Mouse (Mus musculus) cerebellum, adult 11 months (tissue): ENCODE results near the gene Tomm7.
A peak's percentile ranks its signal among the peaks of the same experiment; 100 is the strongest.
"Not testable (repeated sequence)": the region's sequence is repeated elsewhere in the genome, so short reads cannot be mapped to it uniquely, and the experiment has no call there.

Experiments used
- DNase-seq: peaks from one replicate; pipeline ENCODE4 v3.0.0; 2022

The Tomm7 gene

DNA sequence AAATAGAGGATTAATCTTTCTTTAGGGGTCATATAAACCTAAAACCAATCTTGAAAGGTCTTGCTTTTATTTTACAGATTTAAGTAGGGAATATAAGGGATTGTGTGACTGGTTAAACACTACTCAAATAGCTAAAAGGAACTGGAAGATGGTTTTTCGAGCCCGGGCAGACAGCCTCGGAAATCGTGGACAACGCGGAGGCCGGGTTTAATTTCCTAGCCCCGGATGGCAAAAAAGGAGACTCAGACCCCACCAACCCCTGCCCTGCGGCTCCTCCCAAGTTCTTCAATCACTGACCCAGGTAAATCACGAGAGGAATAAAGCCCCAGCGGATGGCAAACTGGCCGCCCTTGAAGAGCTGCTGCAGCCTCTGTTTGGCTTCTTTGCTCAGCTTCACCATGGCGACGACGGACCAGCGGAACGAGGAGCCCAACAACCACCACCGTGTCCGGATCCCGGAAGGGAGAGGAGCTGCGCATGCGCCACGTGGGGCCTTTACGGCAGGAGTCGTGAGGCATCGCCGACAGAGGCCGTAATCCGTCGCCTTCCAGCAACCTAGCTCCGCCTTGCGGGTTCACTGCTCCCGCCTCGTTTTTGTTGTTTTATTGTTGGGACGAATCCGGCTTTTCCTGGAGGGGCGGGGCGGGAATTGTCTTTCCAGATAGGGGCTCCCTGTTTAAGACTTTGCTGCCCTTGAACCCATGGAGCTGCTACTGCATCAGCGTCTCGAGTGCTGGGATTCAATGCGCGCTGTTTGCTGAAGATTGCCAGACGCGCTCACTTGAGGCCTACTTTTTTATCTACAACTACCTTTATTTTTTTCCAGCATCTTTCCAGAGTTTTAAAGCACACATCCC lies at the start of gene Tomm7:
Tomm7 (minus strand) TSS at position 488 of the 857 bp plus-strand sequence.
- DNase-seq = peak; percentile 95

DNA sequence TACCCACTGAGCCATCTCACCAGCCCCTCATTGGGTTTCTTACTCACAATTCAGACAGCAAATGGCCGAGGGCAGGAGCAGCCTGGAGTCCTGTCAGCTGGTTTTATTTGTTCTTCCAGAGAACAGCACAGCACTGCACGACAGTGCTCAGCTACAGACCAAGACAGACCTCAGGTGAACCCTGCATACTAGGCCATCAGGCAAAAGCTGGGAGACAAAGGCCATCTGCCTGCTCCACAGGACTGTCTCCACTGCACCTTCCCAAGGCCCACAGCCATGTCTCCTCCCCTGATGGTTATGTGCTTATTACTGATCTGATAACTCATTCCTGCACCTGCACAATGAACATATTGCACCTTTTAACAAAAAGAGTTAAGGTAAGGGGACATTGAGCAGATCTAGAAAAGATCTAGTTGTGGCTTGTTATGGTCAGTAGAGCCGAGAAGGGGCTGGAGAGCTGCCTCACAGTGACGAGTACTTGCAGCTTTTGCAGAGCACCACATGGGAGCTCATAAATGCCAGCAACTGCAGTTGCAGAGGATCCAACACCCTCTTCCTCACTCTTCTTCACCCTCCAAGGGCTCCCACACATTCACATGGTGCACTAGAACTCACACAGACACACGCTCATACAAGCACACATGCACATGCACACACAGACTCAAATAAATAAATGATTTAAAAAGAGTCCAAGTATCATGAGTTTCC lies 49.3 kb upstream of the Tomm7 start:
- DNase-seq = peak; percentile 9

DNA sequence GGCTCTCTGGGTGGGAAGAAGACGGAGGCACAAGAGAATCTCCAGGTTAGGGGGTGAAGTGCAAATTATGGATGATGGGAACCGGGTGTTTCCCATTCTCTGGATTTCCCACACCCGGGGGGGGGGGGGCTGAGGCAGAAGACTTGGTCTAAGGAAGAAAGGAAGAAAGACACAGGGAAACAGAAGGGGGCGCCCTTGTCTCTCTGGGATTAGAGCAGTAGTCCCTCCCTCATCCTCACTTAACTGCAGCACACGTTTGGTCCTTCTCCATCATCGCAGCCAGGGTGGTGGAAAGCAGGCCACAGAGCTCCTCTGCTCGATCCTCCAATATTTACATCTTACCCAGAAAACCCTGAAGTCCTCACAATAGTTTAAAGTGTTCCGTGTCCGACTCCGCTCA lies 46.8 kb upstream of the Tomm7 start:
- peak; percentile 24 for DNase-seq

DNA sequence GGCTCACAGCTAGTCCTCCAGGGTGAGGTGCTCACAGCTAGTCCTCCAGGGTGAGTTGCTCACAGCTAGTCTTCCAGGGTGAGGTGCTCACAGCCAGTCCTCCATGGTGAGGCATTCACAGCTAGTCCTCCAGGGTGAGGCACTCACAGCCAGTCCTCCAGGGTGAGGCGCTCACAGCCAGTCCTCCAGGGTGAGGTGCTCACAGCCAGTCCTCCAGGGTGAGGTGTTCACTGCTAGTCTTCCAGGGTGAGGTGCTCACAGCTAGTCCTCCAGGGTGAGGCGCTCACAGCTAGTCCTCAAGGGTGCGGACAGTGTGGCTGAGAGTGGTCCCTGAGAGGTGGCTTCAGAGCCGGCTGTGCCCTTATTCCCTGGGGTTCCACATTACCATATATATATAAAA lies 45.5 kb upstream of the Tomm7 start:
- no peak for DNase-seq

DNA sequence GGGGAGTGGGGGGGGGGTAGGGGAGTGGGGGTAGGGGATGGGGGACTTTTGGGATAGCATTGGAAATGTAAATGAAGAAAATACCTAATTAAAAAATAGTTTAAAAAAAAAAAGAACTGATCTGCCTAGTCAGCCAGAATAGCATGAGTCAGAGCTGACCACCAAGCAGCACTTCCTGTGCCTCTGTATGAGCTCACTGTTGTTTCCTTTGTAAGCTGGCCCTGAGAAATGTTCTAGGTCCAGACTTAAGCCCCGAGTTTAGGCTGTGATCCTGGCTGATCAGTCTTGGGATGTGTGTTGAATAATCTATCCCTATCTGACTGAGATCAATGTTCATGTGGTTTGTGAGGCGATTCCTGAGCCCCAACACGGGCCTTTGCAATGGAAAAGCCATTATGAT lies 43.1 kb upstream of the Tomm7 start:
- DNase-seq = no peak

DNA sequence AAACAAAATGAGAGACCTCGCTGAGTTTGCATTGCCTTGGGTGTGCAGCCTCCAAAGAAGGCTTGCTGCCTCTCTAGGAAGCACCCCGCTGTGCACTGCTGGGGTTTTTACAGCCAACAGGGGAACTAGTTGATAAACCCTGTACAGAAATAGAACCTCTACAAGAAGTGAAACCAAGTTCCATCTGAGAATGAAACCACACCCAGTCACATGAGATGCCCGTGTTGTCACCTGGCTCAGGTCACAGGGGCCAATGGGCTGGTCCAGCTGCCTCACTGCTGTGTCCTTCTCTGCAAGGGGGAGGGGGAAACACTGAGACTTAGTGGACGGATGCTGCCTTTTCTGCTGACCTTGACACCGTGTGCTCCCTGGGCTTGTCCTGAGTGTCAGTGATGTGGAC lies 30.5 kb upstream of the Tomm7 start:
- DNase-seq = no peak

DNA sequence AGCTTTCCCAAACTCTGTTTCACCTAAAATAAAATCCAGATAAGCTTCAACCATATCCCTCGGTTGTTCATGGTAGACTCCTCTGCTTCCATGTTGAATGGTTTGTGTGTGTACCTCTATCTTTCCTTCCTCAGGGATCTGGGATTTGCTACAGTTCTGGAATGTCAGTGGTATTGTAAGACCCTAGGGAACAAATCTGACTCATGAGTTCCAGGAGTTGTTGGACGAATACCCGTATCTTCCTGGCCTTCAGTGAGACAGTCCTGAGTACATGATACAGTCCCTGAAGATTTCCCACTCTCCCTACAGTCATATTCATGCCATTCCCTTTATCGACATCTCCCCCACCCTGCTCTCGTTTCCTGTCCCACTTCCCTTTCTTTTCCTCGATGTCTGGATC lies 28.6 kb upstream of the Tomm7 start:
- DNase-seq = no peak

DNA sequence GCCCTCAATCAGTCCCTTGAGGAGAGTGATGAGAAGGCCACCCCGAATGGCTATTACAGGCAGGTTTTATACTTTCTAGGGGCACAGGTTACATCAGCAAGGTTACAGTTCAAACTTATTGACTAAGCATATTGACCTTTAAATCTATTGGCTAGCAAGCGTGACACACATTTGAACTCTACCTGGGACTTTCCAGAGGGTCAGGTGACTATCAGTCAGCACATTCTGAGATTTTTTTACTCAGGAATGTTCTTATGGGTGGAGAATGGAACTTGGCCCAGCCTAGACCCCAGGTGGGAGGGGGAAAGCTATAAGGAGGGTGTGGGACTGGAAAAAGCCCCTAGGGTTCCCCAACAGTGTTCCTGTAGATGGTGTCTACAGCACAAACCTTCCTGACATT lies 27.4 kb upstream of the Tomm7 start:
- DNase-seq = not testable (repeated sequence)

DNA sequence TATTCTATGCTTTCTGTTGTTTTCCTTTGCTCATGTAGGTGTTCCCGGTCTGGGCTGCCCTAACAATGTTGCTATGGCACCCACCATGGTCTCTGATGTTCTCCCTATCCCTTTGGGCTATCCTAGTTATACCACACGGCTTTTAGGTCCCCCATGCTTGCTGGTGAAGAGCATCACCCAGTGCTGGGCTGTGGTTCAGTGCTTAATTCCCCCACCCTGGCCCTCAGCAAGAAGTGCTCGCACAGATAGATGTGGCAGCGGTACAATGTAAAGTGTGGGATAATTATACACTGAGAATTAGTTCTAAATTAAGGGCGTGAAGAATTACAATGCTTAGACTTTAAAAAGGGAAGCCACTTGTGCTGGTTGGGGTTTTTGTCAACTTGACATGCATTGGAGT lies 22.0 kb upstream of the Tomm7 start:
- no peak for DNase-seq

DNA sequence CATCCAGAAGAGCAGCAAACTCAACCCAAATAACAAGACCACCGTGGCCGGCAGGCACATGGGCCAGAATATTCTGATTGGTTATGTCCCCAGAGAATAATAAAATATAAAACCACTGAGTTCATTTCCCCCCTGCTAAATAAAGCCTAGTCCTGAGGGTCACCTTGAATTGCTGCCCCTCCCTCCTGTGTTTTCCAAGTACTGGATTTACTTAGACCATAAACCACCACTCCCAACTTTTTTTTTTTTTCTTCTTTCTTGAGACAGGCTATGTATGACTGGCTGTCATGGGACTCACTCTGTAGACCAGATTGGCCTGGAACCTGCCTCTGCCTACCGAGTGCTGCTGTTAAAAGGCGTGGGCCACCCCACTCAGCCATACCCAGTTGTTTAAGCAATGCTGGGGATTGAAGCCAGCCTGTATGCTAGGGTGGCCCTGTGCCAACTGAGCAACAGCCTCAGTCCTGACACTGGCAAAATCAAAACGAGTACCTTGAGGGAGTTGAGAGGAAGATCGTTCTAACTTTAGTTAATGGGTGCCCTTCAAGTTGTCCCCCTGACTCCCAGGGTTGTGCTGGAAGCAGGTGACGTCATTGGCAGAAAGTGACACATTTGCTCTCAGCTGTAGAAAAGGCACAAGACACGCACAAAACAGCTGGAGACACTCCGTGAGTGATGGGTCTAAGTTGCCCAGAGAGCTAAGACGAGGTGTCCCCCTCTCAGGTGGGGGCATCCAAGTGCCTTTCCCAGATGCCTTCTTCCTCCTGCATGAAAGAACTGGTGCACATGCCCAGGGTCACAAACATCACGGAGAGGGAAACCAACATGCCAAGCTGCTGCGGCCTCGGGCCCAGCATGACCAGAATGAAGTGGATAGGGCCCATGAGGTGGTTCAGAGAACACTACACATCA lies 20.3 kb upstream of the Tomm7 start:
- no peak for DNase-seq

DNA sequence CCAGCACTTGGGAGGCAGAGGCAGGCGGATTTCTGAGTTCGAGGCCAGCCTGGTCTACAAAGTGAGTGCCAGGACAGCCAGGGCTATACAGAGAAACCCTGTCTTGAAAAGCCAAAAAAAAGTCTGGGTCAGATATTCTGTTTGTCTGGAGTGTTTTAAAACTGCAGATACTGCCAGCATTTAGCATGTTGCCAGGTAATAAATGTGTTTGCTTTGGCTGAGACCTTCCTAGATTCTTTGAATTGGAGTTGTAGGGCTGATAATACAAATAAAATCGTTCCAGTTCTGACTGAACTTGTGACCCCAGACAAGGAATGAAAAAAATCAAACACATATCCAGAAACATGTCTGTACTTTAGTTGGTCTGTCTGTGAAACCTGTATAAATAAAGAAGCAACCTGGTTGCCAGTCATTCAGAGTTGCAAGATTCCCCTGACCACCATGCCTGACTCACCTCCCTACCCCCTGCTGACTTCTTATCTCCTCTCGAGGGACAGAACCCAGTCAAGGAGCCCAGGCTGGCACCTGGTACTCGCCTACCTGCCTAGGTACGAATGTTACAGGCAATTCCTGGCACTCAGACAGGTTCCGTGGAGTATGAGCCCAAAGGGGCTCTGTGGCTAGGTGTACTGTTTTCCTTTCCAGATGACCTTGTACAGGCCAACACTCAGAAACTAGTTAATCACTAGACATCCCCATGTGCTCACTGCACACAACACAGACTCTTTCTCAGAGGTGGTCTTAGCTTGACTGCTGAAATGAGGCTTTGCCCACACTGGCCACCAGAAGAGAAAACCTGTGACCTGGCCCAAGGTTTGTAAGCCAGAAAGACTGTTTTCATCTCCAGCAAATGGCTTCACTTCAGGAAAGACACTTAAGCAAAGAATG lies 19.4 kb upstream of the Tomm7 start:
- no peak for DNase-seq

DNA sequence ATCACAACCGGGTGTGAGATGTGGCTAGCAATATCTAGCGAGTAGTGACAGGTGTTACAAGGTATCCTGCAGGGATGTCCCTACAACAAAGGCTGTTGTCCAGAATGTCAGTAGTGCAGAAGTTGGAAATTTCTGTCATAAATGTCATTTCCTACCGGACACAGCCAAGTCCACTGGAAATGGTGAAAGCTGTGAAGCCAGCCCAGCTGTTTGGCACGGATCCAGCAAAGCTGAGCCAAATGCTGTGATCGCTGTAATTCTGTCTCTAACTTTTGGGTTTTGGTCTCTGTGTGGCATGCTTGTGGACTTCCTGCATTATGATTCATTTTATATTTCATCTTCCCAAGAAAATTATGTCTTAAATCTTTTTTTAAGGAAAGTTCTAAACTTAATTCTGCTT lies 18.3 kb upstream of the Tomm7 start:
- DNase-seq = no peak

DNA sequence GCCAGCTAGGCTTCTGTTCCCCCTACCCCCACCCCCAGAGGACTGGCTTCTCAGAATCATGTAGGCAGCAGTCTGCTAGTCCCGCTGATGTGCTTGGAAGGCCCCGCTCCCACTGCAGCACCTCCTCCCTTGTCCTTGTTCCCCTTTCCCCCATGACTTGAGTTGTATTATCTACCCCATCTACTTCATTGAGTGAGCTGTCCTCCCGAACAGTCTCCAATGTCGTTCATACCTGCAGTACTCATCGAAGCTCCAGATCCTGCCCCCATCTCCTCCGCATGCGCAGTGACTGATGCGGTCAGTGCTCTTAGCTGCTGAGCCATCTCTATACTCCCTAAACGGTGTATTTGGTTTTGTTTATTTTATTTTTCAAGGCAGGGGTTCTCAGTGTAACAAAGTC lies 17.8 kb upstream of the Tomm7 start:
- no peak for DNase-seq

DNA sequence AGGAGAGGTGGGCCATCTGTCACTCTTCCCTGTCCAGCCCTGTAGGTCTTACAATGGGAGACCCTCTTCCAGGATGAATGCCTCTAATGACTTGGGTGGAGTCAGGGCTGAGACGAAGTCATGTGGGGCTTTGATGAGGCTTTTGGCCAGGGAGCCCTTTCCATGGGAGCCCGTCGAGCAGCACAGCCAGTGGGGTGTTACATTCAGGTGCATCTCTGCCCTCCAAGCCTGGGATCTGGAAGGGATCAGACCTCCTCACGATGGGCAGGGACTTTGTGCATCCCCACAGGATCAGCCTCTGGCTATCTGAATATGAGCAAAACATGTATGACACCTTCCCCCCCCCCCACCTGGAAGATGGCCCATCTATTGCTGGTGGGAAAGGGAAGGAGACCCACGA lies 15.9 kb upstream of the Tomm7 start:
- no peak for DNase-seq

DNA sequence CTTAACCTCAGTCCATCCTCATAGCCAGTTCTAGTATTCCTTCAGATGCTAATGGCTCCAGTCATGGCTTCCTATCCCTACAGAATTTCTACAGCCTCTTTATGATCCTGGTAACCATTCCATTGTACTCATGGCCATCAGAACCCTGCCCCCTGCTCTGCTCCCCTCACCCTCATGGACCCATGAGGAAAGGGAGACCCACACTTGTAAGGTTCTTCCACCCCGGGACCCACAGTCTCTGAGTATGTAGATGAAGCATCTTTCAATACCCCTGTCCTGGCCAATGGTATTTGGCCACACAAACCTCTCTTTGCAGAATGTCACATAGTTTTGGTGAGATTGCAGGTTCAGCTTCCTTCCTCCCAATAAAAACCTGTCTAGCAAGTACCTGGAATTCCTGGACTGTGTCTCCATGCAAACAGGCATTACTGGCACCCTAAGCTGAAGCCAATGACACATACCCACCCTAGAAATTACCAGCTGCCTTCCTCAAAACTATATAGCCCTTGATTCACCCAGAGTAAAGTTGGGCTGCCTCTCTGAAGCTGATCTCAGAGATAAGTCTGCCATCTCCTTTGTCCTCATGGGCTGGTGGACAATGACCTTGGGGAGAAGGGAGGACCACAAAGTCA lies 15.2 kb upstream of the Tomm7 start:
- DNase-seq = no peak

DNA sequence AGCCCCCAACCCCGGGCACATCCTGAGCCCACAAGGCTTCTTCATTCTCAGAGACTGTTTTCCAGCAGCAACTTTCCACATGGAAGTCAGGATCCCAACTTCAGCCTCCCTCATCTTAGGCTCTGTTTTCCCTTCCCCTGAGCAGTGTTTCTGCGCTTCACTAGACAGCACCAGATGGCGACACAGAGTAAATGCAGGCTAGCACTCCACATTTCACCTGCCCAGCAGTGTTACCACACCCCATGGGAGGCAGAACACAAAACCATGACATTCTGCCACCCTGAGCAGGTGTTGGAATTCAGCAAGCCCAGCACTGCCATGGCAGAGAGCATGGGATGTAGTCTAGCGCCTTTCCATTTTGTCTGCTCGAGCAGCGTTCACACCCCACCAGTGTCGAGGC lies 14.7 kb upstream of the Tomm7 start:
- DNase-seq = no peak

DNA sequence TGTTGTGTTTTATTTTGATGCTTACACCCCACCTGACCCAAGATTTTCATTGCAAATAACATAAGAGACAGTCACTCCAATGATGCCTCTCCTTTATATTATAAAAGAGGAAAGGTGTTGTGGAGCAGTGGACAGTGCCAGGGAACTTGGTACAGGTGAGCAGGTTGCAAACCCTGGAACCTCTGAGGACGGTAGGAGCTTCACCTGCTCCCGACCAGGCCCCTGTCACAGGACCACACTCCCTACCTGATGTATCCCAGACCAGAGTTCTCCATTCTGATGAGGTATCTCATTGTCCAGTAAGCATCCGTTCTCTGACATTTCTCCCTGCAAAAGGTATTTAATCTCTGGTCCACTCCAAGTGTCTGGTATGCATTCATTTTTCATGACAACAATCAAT lies 14.0 kb upstream of the Tomm7 start:
- DNase-seq = no peak

DNA sequence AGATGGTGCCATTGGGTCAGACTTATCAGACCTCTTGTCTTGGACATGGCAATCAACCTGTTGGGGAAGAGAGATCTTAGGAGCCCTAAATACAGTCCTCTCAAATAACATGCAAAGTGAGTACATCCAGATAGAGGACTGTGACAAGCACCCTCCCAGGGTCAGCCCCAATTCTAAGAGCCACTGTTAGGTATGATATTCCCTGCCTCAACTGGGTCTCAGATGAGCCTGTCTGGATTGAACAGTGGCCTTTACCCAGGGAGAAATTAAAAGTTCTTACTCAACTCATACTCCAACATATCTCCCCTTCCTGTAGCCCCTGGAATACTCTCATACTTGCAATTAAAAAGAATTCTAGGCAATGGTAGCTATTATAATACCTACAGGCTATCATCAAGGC lies 13.2 kb upstream of the Tomm7 start:
- DNase-seq = no peak

DNA sequence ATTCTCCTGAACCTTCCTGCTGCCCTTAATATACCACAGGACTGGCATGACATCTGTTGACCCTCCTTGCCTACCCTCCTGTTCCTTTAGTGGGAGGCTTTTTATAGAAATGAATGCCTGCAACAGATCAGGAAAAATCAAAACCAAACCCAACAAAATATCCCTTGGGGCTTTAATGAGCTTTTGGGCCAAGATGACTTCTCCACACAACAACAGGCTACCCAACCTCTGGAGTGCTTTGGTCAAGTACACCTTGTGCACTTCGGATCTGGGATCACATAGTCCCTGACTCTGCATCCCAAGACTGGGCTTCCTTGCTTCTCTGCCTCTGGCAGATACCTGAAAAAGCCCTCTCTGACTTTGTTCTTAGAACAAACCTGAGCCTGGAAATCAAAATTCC lies 12.2 kb upstream of the Tomm7 start:
- DNase-seq = no peak

DNA sequence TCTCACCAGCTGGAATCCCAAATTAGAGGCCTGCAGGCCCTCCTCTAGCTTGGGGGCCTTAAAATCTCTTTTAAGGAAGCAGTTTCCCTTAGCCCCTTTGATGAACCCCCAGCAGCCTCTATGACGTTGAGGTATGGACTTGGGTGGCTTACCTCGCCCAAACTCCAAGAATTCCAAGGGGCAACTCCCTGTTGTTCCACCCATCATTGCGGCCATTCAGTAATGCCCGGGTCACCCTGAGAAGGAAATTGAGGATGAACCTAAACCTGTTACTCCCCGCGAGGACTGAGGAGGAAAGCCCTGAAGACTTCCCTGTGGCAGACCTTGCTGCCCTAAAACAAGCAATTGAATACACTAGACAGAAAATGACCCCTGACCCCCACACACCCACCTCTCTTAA lies 11.5 kb upstream of the Tomm7 start:
- no peak for DNase-seq

DNA sequence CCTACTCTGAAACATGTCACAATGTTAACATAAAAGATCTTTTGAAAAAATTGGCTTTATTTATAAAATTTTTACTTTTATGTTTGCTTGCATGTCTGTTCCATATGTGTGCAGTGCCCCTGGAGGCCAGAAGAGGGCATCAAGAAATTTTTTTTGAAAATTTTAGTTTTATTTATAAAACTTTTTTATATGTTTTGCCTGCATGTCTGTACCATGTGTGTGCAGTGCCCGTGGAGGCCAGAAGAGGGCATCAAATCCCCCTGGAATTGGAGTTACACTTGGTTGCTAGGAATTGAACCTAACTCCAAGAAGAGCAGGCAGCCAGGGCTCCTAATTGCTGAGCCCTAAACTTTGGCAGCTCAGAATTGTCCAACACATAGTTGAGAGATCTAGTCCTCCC lies 9.0 kb upstream of the Tomm7 start:
- not testable (repeated sequence) for DNase-seq

DNA sequence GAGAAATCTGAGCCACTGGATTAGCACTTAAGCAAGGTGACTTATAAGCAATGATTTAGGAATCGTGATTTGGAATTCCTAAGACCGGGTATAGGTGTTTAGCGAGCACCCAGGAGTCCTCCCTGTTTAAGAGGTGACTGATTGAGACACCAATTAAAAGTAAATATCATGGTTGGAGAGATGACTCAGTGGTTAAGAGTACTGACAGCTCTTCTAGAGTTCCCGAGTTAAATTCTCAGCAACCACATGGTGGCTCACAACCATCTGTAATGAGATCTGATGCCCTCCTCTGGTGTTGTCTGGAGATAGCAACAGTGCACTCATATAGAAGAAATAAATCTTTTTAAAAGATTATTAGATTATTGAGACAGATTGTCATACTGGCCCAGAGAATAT lies 7.2 kb upstream of the Tomm7 start:
- DNase-seq = not testable (repeated sequence)
